Mouse (Mus musculus) urinary bladder, postnatal 36 days (tissue): ENCODE measurements around the gene Slc25a22.

Source experiments
- DNase-seq, 2 experiments: peaks; one replicate each; pipeline ENCODE4 v3.0.0; 2022; ENCODE audit warnings: low spot score in 2 of 2, mixed read lengths in 1 of 2

Slc25a22 gene

GRCm38 (mm10) chr7:141435129-141435855 is 2.4 kb downstream of the Slc25a22 start:
- no peak for DNase-seq

DNA sequence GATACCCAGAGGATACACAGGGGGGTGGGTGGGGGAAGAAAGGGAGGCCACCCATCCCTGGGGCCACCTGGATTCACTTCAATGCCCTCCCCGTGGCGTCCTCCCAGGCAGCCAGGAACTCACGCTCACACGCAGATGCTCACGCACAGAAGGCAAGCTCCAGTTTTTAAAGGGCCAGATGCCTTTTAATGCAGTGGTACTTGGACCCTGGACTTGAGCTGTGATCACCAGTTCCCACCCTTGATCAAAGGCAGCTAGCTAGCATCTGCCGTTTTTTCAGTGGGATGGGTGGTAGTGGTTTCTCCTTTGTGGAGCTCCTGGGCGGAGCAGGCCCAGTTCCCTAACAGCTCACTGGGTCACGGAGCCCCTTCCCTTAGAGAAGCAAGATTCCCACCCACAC is 3.2 kb downstream of the Slc25a22 start:
- DNase-seq = no peak

DNA sequence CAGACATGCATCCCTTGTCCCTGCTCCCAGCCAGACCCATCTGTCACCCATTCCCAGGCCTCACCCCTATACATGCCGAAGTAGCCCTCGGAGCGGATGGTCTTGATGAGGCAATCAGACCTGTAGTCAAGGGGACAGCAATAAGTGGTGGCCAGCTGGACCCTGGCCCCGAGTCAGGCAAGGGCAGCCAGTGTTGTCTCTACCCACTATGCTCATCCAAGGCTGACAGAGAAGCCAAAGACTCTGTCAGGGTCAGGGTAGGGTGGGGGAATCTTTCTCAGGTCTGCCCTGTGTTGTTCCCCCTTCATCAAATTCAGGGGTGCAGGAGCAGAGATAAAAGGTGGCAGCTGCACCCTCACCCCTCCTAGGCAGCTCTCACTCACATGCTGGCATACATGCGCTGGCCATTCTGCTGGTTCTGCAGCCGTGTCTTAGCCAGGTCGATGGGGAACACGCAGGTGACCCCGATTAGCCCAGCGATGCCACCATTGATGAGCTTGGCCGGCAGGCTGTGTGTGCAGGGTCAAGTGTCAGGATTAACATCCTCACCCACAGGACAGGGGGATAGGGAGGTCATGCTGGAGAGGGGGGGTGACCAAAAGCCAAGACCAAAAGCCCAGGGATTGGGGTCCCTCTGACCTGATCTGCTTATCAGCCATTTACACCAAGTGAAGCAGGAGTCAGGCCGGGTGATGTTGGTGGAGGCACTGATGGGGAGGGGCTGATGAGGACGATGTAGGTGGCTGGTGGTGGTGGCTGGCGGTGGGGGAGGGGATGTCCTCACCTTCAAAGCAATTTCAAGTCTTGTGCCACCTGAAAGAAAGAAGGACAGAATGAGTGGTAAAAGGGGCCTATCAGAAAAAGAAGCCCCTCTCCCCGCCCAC is 3.9 kb downstream of the Slc25a22 start:
- no peak for DNase-seq

DNA sequence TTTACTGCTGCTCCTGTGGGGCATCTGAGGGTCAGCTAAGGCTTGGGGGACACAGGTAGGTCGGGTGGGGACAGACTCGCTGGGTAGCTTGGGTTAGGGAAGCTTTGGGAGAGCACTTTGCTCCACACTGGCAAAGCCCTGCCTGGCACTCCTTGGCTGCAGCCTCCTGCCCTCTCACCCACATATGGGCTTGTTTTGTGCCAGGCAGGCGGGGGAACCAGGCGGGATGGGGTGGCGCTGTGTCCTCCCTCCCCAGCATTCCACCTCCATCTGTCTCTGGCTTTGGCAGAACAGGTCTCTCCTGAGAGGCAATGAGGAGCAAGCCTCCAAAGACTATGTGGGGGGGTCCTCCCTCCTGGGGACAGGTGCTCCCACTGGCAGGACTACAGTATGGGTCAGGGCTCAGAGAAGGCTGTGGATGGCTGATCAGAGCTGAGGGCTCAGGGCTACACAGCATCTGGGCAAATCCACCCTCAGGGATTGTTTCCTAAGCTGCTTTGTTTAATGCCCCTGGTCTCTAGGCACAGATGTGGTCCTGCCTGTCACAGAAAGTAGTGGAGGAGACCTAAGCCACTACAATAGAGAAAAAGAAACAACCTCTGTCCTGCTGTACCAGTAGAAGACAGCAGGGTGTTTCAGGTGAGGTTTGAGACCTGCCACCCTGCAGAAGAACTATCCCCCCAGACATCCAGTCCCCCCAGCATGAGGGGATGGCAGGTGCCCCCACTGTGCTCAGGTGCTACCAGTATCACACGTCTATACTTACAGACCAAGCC is 4.8 kb downstream of the Slc25a22 start:
- DNase-seq = peak in 1 of 2 experiments; percentile 83

DNA sequence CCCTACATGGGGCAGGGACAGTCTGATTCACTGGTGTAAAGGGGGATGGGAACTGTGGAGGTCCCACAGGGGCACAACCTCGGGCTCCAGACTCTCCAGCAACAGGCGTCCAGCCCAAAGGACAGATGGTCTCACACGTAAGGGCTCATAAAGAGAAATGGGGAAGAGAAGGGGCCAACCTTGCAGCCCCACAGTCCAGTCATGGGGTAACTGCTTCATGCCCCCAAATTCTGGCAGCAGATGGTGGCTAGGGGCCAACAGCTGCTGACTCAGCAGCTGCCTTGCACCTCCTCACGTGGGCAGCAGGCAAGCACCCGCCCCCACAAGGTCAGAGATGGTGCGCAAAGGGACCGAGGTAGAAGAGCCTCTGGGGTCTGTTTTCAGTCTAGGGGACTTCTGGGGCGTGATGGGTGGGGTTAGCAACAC is 5.5 kb downstream of the Slc25a22 start:
- no peak for DNase-seq

GRCm38 (mm10) chr7:141431434-141432185 is 6.1 kb downstream of the Slc25a22 start:
- DNase-seq = no peak

- DNase-seq = no peak
Observed at GRCm38 (mm10) chr7:141430585-141431240, 7.0 kb downstream of the Slc25a22 start.

GRCm38 (mm10) chr7:141429840-141430584 is 7.7 kb downstream of the Slc25a22 start:
- DNase-seq = no peak

- no peak for DNase-seq
Observed at GRCm38 (mm10) chr7:141429310-141429709, 8.4 kb downstream of the Slc25a22 start, which contains the start of gene Cend1. Gene Cend1, minus strand, starts transcription at chr7:141429491.

GRCm38 (mm10) chr7:141428701-141429100 is 9.0 kb downstream of the Slc25a22 start:
- no peak for DNase-seq

DNA sequence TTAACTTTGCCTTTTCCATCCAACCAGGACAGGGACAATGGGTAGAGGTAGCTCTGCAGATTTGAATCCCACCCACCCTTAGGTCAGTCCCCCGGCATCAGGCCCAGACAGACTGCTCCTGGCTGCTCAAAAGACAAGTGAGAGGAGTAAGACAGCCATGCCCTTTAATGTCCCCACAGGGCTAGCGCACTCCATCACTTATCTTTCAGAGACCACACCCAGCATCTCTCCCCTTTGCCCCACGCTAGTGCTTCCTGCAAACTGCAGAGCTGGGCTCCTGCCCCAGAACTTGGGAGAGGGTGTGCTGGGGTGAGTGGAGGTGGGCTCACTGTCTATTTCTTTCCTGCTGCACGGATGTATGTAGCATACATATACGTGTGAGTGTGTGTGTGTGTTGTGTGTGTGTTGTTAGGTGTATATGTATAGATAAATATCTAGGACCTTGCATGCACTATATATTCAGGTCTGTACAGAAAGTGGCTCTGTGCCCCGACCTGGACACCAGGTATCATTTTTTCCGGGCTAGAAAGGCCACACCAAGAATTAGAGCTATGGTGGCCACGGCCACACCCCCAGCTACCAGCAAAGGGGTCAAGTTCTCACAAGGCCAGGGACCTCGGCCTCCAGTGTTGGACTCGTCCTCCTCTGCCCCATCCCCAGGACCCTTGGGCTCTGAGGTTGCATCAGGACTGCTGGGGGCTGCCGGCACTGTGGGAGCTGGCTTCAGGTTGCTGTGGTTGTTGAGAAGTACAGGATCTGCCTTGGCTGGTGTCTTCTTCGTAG is 10.6 kb downstream of the Slc25a22 start:
- DNase-seq = no peak

- DNase-seq = no peak
Observed at GRCm38 (mm10) chr7:141423811-141424210, 13.9 kb downstream of the Slc25a22 start.

- no peak for DNase-seq
Observed at GRCm38 (mm10) chr7:141420030-141420702, 17.5 kb downstream of the Slc25a22 start.

DNA sequence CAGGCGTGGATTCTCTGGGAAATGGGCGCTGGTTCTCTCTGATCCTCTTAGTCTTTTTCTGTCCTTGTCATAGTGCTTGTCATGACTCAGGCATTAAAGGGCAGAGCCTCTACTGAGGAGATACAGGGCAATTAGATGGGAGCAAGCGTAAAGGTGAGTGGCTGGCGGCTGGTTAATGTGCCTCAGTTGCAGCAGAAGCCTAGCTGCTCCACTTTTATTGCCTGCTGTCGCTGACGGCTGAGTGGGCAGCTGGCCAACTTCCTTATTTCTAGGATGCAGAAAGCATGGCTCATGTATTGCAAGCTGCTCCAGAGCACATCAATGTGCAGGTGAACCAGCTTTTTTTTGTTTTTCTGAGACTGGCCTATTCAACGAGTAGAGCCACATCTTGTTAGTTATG is 18.7 kb downstream of the Slc25a22 start:
- DNase-seq = no peak

GRCm38 (mm10) chr7:141417731-141418681 is 19.7 kb downstream of the Slc25a22 start:
- DNase-seq = no peak

GRCm38 (mm10) chr7:141416144-141416841 is 21.4 kb downstream of the Slc25a22 start:
- no peak for DNase-seq
